Mouse (Mus musculus) spleen, postnatal 4 days (tissue): ENCODE data around the gene Gm44965.
"Not testable (repeated sequence)": the region's sequence is repeated elsewhere in the genome, so short reads cannot be mapped to it uniquely, and the experiment has no call there.

Experiments used
- DNase-seq, 2 experiments: peaks; one replicate each; pipeline ENCODE4 v3.0.0; 2022; ENCODE audit warnings: low spot score in 2 of 2

Gm44965 gene

GRCm38 (mm10) chr6:48579215-48579648, 14.5 kb upstream of the Gm44965 start:
- DNase-seq: no peak

GRCm38 (mm10) chr6:48581257-48581656, 12.5 kb upstream of the Gm44965 start:
- DNase-seq: no peak

- no peak for DNase-seq
Observed at GRCm38 (mm10) chr6:48582037-48582436, 11.7 kb upstream of the Gm44965 start.

GRCm38 (mm10) chr6:48589194-48589750, 4.5 kb upstream of the Gm44965 start, which contains the start of gene Gm45021:
Gm45021 (plus strand) TSS chr6:48589610.
- no peak for DNase-seq

GRCm38 (mm10) chr6:48591221-48591845, 2.4 kb upstream of the Gm44965 start:
- no peak for DNase-seq

GRCm38 (mm10) chr6:48591871-48592270, 1.9 kb upstream of the Gm44965 start:
- no peak for DNase-seq

GRCm38 (mm10) chr6:48594043-48594738, 450 bp downstream of the Gm44965 start:
- no peak for DNase-seq

GRCm38 (mm10) chr6:48595278-48595677, 1.5 kb downstream of the Gm44965 start:
- no peak for DNase-seq

- no peak for DNase-seq
Observed at GRCm38 (mm10) chr6:48596545-48597232, 2.9 kb downstream of the Gm44965 start.

GRCm38 (mm10) chr6:48597233-48597625, 3.5 kb downstream of the Gm44965 start:
- DNase-seq: no peak

GRCm38 (mm10) chr6:48600594-48600993, 6.9 kb downstream of the Gm44965 start:
- DNase-seq: no peak

- peak; percentile 89 to 95 for DNase-seq
Observed at GRCm38 (mm10) chr6:48601271-48602079, 7.7 kb downstream of the Gm44965 start, which contains the start of gene Zfp775. Zfp775 (plus strand) TSS chr6:48602063.

- DNase-seq: no peak
Observed at GRCm38 (mm10) chr6:48602080-48602741, 8.5 kb downstream of the Gm44965 start.

GRCm38 (mm10) chr6:48608124-48608523, 14.4 kb downstream of the Gm44965 start:
- DNase-seq: no peak

GRCm38 (mm10) chr6:48609512-48609911, 15.8 kb downstream of the Gm44965 start:
- DNase-seq: no peak

- no peak for DNase-seq
Observed at GRCm38 (mm10) chr6:48610657-48611056, 16.9 kb downstream of the Gm44965 start.

GRCm38 (mm10) chr6:48613464-48613863, 19.7 kb downstream of the Gm44965 start:
- DNase-seq: no peak

GRCm38 (mm10) chr6:48614756-48615155, 21.0 kb downstream of the Gm44965 start:
- no peak for DNase-seq

GRCm38 (mm10) chr6:48620031-48620430, 26.3 kb downstream of the Gm44965 start:
- DNase-seq: no peak

- DNase-seq: not testable (repeated sequence)
Observed at GRCm38 (mm10) chr6:48622186-48622843, 28.6 kb downstream of the Gm44965 start.
